Mouse (Mus musculus) large intestine, adult 2 months (tissue): Measurements from ENCODE around the gene Pax3. TPM values are rescaled to one million over a fixed set of nuclear protein-coding genes. Genes with fewer than 3 reads are reported as not detected.

Experiments used
- DNase-seq: peaks from one replicate; pipeline ENCODE4 v3.0.0-alpha.2; 2012; ENCODE audit warnings: low read depth, low spot score
- WGBS: fragments of 180-500 bp; shearing (Covaris S2); methylation state at CpG from one replicate; pipeline ENCODE4 v1.1.7; 2018; 5-methylcytosine and 5-hydroxymethylcytosine counted together
- polyA plus RNA-seq: library from polyadenylated mRNA; depleted of rRNA; stranded (reverse); fragments of >200 nt; gene quantifications from 2 replicates; pipeline ENCODE4 v1.2.3, GENCODE M21; 2012; rRNA removed

Gene Pax3
- not detected in 2 replicates for polyA plus RNA-seq

DNA sequence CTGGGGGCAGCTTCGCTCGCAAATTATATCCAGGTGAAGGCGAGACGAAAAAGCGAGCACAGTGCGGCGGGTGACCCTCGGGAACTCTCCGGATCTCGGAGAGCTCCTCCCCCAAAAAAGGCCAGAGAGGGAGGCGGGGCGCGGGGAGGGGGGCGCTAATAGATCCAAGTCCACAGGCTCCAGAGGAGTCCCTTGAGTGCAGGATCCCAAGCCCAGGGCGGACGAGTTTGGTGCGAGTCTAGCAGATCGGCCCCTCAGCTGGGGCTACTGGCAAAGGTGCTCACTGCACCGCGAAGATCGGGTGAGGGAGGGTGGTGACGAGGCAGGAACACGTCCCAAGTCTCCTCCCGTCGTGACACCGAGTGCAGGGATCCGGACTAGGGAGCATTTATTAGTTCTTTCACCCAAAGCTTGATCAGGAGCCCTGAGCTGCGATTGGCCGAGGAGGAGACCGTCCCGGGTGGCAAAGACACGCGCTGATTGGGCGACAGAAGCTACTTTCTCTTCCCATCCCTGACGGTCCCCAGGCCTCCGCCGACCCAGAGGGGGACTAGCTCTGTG is at the start of gene Pax3:
Gene Pax3, minus strand, starts transcription at position 384 of the 561 bp plus-strand sequence.
- no peak for DNase-seq
- 3% methylated on average over 37 of the region's 37 CpGs for WGBS

DNA sequence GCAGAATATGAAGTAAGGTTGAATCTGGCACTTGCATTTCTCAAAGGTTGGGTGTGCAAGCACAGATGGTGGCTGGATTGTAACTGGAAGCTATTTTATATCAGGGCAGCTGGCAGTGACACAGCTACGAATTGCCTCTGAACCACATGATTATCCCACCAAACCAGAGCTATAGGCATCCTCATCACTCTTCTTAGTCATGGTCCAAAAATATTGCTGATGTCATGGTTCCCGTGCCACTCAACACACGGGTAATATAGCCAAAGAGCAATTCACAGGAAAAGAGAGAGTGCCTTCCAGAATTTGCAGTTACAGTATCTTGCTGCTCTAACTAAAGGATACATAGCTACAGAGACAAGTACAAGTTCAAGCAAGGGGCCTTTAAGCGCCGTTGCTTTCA is 37.4 kb upstream of the Pax3 start:
- WGBS: 69% methylated on average over 5 of the region's 5 CpGs
- no peak for DNase-seq

DNA sequence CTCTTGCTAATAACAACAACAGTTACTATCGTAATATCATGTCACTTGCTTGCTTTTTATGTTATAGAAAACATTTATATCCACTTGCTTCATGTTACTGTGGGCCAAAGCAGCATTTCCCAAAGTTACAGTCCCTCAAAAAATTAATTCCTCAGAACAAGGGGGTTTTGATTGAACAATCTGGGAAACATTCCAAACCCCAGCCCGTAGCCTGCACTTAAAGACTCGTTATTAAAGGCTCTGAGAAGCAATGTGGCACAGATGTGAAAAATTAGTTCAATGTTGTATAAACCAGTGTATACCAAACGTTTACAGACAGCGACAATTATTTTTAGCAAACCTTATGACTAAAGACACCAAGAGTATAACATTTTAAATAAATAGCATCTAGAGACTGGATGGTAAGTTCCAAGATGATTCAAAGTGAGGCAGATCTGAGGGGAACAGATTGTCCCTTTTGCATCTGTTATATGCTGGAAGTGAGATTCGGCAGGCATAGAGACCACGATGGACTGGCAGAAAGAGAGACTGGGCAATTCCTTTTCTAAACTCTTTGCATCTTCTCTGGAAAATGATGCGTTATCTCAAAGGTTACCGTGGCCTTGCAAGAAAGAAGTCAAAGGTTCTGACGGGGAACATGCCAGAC is 35.1 kb upstream of the Pax3 start:
- WGBS: 66% methylated on average over 10 of the region's 10 CpGs

DNA sequence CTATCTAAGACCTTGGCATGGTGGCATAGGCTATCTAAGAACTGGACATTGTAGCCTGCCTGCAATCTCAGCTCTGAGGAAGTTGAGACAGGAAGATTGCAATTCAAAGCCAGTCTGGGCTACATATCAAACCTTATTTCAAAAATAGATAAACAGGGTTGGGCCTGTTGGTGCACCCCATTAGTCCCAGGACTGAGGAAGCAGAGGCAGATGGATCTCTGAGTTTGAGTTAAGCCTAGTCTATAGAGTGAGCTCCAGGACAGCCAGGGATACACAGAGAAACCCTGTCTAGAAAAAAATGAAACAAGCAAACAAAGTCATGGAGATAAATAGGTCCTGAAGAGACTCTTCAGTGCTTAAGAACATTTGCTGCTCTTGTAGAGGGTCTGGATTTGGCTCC is 32.9 kb upstream of the Pax3 start:
- no peak for DNase-seq

More for the DNA sequence above, 35.1 kb upstream of the Pax3 start:
- no peak for DNase-seq

DNA sequence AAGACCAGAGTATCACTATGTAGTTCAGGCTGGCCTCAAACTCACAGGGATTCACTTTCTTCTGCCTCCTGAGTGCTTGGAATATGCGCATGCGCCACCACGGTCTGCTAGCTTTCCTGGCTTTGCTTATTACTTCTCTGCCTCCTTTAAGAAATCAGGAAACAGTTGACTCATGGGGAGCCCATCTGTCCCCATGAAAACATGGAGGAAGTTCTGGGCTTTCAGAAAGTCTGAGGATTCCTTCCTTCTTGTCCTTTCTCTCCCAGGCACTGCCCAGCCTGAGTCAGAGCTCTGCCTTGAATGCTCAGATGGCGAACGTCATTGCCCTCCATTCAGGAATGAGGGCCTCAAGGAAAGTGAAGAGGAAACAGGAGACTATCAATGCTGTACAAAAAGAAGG is 31.8 kb upstream of the Pax3 start:
- 66% methylated on average over 5 of the region's 5 CpGs for WGBS
- DNase-seq: no peak

DNA sequence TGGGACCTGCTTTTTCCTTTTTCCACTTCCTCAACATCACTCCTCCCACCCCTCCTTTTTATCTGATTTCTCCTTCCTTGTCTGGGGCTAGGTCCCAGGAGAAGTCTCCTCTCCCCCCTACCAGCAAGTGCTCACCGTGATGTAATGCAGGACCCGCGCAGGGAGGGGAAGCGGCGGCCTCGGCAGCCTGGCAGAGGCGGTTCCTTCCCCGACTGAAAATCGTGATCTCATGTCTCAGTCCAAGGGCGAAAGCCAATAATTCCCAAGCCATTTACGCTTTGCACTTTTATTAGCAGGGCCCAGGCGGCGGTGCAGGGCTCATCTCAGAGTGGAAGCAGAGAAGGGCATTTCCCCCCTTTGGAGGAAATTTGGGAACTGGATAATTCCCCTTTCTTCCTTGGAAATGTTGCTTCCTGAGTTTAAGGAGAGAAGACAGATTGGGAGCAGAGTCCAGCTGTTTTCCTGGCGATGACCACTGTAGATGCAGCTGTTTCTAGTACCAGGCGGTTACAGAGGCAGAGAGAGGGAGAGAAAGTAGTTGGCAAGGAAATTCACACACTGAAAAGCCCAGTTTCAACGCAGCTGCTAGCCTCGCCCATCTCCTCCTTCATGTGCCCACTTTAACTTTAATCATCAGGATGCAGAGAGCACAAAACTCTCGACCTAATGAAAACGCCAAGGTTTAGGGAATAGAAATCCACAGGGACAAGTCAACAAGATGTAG is 21.3 kb upstream of the Pax3 start:
- no peak for DNase-seq
- 2% methylated on average over 19 of the region's 19 CpGs for WGBS

DNA sequence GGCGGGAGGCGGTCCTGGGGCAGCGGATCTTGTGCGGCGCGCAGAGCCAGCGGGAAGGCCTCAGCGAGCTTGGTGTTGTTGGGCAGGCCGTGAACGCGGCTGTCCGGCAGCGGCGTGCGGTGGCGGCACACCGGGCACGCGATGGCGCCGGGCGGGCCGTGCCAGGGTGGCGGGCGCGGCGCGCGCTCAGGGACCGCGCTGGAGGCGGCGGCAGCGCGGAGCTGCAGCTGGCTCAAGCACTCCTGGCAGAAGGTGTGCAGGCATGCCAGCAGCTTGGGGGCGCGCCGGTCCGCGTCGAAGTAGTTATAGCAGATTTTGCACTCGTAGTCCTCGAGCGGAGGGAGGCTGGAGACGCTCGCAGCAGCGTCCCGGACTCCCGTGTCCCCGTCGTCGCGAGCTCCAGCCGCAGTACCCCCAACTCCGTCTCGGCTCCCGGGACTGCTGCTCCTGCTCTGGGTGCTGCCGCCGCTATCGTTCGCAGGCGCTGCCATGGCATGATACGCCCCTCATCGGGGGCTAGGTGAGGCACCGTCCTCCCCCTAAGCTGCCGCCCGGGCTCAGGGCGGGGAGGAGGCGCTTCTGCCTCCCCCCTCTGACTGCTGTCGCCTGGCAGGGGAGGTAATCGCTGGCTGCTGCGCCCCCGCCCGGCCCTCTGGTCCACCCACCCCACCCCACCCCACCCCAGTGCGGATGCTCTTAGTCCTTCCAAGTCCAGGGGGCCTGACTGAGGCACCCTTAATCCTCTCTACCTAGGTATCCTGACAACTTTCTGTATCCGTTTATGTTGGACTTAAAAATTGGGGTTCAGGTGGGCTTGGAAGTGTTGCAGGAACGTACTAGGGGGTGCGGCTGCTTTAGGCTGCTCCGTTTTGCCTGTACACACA is 20.5 kb upstream of the Pax3 start:
- DNase-seq: no peak
- 1% methylated on average over 77 of the region's 79 CpGs for WGBS

DNA sequence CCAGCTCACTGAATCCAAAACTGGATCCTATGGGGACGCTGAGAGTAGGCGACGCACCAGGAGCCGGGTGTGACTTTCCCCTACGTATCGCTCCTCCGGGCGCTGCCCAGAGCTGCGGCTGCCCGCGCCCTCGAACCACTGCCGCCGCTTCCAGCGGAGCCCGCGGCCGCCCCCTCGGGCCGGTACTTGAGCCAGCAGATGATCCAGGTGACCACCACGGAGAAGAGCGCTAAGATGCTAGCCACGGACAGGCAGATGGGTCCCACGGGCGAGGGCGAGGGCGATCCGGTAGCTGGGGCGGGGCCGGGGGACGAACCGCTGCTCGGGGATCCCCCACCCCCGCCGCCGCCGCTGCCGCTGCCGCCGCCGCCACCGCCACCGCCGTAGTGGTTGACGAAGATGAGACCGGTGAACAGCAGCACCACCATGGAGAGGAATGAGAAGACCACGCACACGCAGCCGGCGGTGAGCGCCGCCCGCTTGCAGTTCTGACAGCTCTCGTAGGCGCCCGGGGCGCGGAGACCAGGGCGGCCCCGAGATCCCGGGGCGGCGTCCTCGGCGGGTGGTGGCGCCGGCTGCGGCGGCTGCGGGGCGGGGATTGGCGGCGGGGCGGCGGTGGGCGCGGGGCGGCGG is 19.7 kb upstream of the Pax3 start:
- no peak for DNase-seq
- WGBS: 2% methylated on average over 78 of the region's 79 CpGs

DNA sequence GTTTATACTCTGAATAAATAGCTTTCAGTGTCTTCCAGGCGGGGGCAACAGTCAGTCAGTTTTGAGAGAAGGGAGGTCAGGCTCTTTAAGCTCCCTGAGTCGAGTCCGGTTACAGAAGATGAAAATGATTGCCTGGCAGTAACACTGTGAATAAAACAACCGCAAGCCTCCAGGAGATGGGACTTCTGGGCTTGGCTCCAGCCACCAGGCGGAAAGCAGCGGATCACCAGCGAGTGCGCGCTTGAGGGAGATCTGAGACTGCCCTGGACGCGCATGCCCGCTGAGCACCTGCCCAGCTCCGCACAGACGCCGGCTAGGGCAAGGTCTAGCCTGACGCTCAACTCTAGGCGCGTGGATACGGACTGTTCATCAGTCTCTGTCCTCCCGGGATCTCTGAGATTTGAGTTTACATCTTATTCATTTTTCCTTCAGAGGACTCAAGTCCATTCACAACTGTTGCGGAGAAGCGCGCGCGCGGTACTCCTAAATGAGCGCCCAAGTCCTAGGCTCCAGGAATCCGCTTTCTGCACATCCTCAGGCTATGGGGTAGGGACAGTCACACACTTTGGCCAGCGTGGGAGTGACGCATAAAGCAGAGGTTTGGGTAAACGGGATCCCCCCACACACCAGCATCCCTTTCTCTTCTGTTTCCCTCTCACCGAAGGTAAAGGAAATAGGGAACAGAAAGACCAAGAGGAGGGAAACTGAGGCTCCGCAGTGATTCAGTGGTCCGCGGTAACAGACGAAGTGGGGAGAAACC is 19.0 kb upstream of the Pax3 start:
- 2% methylated on average over 36 of the region's 36 CpGs for WGBS

DNA sequence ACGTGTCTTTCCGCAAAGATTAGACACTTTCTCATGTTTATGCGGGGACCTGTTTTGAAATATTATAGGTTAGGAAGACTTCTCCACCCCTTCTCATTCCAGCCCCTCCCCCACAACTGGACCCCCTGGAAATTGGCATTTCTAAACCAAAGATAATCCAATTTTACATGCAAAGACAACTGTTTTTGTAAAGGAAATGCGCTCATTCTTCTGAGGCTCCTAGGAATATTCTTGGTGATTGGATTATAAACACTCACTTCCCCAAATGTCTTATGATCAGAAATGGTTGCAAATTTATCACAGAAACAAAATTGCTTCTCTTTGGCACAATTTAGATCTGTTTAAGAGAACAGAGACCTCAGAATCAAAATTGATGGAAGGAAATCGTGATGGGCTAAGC is 14.1 kb upstream of the Pax3 start:
- DNase-seq: no peak
- WGBS: 12% methylated on average over 5 of the region's 5 CpGs

More for the DNA sequence above, 19.0 kb upstream of the Pax3 start:
- no peak for DNase-seq

DNA sequence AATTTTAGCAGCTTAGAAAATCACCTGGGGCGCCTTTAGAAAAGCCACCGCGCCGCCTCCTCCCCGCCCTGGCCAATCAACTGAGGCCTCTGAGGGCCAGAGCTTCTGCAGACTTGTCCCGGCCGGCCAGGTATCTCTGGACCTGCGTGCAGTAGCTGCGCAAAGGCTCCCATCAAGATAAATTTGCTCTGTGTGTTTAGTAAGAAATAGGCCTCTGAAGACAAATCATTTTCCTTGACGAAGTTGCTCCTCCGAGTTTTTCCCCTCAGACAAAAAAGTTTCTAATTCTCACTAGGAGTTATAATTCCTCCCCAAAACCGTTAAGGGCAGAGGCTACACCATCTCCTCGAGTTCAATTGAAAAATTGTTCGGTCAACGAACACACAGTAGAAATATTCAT is 13.6 kb upstream of the Pax3 start:
- no peak for DNase-seq
- WGBS: 5% methylated on average over 15 of the region's 15 CpGs

DNA sequence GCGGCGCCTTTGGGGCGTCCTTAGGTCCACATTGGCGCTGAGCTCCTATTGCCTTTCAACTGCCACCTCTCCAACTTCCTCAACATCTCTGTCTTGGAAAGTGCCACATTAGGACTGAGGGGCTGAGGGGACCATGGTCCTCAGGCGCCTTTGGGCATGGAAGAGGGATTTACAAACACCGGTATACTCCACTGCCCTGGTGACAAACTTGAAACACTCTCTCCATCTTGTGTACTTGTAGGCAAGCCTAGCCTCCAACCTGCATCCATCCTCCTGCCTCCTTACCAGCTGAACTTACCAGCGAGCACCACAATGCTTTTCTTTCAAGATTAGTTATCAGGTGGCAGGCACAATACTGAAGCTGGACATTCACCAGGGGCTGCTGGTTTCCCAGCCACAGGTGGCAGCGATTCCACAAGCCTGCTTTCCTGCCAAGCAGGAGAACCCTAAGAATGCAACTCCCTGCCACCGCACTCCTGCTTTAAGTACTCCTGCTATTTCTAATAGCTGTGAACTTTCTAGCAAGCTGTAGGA is 11.4 kb upstream of the Pax3 start:
- WGBS: 3% methylated on average over 9 of the region's 9 CpGs

DNA sequence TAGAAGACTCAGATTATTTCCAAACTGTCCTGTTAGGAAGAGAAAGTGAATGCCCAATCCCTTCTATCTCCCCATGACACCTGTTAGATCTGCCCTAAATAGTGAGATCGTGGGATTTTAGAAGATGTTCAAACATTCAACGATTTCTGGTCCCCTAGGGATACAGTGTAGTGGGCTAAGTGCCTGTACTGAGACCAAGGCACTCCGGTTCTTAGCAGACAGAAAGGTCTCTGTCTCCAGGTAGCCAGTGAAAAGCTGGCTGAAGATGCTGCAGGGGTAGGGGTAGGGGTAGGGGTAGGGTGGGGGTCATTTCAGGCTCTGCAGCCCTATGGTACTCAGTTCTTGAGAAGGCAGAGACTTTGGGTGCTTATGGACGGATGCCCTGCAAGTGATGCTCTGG is 7.4 kb upstream of the Pax3 start:
- no peak for DNase-seq
- WGBS: 27% methylated on average over 4 of the region's 4 CpGs

More for the DNA sequence above, 11.4 kb upstream of the Pax3 start:
- DNase-seq: no peak

DNA sequence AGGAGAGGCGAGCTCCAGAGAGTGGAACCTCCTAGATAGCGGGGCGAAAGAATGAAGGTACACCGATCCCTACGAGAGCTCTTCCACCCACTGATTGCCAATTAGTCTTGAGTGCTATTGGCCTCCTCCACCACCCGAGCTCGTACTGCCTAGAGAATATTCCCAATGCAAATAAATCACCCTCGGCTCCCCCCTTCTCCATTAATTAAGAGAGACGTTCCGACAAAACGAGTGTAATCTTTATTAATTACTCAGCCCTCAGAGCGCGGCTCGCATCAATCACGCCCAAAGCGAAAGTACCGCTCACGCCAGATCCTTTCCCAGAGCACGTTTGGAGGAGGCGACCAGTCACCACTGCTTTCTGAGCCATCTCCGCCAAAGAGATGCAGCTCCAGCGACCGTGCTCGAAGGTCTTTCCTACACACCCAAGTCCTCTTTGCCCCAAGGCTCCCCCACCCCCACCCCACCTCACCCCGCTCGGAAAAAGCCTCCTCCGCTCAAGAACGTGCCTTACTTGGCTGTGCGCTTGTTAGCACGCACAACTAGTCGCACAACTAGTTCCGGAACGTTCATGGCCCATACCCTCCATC is 6.8 kb upstream of the Pax3 start:
- WGBS: under 1% methylated on average over 33 of the region's 33 CpGs
- no peak for DNase-seq

DNA sequence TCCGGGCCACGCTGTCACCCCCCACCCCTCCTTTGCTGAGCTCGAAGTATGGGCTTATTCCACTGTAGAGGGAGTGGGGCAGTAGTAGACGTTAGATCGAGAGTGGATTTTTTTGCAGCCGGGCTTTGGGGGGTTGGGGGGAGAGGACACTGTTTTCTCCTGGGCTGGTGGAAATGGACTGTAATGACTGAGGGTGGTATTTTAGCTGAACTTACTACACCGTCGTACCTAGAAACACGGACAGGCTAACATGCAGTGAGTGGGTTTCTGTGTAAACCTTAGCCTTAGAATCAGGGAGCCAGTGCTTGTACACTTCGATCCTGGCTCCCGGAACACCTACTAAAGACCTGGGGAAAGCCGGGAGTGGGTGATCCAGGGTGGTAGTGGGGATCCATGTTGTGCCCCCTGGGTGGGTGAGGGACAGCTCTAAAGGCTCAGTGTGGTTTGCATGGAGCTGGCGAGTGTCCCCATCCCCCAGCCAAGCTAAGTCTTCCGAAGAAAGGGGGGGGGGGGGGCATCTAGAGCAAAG is 6.2 kb upstream of the Pax3 start:
- DNase-seq: no peak
- 4% methylated on average over 14 of the region's 14 CpGs for WGBS

DNA sequence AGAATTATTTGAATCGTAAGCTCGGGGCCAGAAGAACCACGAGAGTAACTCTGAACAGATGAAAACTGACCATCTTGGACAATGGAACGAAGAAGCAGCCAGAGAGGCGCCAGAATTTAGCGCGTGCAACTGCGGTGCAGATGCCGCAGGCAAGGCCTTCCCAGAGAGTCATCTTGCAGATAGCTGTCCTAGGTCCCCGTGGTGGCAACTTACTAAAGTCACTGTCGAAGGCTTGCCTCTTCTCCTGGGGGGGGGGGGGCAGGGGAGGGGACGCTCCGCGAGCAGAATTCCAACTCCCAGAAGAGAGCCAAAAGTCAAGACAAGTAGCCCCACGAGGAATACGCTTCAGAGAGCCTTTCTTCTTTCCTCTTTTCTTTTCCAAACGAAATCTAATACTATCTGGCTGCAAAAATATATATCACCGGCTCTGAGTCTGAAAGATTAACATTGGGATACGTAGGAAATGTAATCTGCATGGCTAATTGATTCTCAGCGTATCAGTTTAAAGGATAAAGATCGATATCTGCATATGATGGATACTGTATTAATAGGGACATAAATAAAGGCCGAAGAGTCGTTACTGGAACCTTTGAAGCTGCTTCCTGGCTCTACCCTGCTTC is 5.6 kb upstream of the Pax3 start:
- WGBS: 8% methylated on average over 23 of the region's 23 CpGs

DNA sequence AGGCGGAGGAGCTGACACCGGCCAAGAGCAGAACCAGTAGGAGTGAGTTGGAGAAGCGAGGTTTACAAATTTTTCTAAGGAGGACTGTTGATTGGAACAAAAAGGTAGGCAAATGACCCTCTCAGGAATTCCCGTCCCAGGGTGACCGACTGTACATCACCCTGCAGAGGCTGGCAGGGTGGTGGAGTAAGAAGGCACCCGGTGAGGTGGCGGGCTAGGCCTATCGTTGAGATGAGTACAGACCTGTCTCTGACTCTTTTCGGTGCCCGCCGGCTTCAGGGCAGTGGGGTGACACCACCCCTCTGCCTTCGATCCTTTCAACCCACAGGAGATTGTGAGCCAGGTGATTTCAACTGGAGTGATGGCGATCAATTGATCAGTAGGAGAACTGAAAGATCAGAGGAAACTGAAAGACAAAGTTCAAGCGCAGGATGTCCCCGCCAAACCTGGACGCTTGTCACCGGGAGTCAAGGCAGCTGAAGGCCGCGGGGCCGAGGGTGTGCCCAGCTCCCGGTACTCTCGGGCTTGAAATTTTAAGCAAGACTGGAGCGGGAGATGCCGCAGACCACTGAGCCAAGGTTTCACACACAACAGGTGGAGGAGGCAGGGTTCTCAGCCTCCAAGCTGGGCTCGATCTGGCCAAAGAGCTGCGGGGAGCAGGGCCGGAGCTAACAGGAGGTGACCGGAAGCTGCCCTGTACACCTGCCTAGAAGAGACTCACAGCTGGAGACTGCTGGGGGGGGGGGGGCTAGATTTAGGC is 4.5 kb upstream of the Pax3 start:
- 4% methylated on average over 28 of the region's 28 CpGs for WGBS
- no peak for DNase-seq

More for the DNA sequence above, 5.6 kb upstream of the Pax3 start:
- DNase-seq: no peak
